Mouse (Mus musculus) C2C12 (cell line): Measurements from ENCODE around the gene Rfc4.

Experiments used
- CTCF ChIP-seq: IDR thresholded peaks from one replicate; pipeline ENCODE4 v1.5.1; 2011; ENCODE audit not compliant: control insufficient read depth, insufficient read depth, insufficient read length
- MAX ChIP-seq: IDR thresholded peaks from one replicate; pipeline ENCODE4 v1.6.1; 2011; ENCODE audit warnings: mild to moderate bottlenecking, control low read depth
- MYOD1 ChIP-seq: IDR thresholded peaks from one replicate; pipeline ENCODE4 v1.6.1; 2011; ENCODE audit warnings: low read depth; ENCODE audit not compliant: control insufficient read depth, insufficient read length
- USF1 ChIP-seq: IDR thresholded peaks from one replicate; pipeline ENCODE4 v1.6.1; 2011; ENCODE audit warnings: low read depth, mild to moderate bottlenecking, control low read depth, moderate library complexity

DNA sequence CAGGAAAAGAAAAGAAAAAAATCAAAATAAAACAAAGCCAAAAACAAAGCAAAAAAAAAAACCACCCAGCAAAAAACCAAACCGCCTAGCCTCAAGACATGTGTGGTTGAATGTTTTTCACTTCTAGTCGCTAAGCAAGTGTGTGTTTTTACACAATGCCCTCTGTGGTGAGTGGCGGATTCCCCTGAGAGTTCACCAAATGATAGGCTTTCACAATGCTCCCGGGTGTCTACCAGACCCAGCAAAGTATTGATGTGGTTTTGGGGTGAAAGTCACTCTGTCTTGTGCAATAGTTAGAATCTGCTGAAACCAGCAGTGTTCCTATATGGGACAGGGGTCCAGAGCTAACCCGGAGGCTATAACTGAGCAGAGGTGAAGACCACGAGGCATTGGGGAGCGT, 16.8 kb upstream of the Rfc4 start:
- no peak for TF ChIP-seq CTCF
- no peak for TF ChIP-seq MYOD1
- TF ChIP-seq MAX = no peak
- no peak for TF ChIP-seq USF1
